Mouse (Mus musculus): Measurements from ENCODE around the gene Slc35f4. TPM values are rescaled to one million over a fixed set of nuclear protein-coding genes. Genes with fewer than 3 reads are reported as not detected.
A peak's percentile ranks its signal among the peaks of the same experiment; 100 is the strongest.

Gene Slc35f4
- total and polyA plus RNA-seq, 3 experiments: not detected

- no peak for TF ChIP-seq HCFC1 (IDR thresholded peaks at IDR 0.05; ENCODE audit: low read depth, low read length)
- no peak for DNase-seq (ENCODE audit: extremely low read depth)
- dilution Hi-C loops (cut with MboI; ENCODE audit: extremely low pct_ligation_motif_present, extremely low pct_unique_long_range_greater_than_20kb, low sequenced_read_pairs): no loop called here
- Histone ChIP-seq H3K4me3 (replicated peaks in 1 of 3; ENCODE audit: low read depth in 2 of 3, low read length in 2 of 3, poor library complexity in 1 of 3) (no peak overlapping the region), H3K36me3 (replicated peaks in 1 of 2; ENCODE audit: control insufficient read depth in 1 of 2, insufficient read depth in 1 of 2, low read length in 1 of 2) (no peaks in the 10 kb centered on the region), H3K9ac (ENCODE audit: insufficient read depth, low read depth) (no peak overlapping the region), H3K4me1 (ENCODE audit: control insufficient read depth in 1 of 2, insufficient read depth in 2 of 2) (no peaks in the 10 kb centered on the region), H3K27me3 (replicated peaks) (no peaks in the 10 kb centered on the region), H3K9me3 (replicated peaks; ENCODE audit: low read length) (no peaks in the 10 kb centered on the region), H3K4me2 (ENCODE audit: insufficient read depth, low read depth, poor library complexity, severe bottlenecking) (peak overlapping the region; percentile 13; the same call in 1 of the 2 replicates), H3K27ac (ENCODE audit: insufficient read depth, low read depth) (no peak overlapping the region), H3K79me2 (replicated peaks; ENCODE audit: control insufficient read depth, extremely low read depth, insufficient read depth, poor library complexity, severe bottlenecking) (no peaks in the 10 kb centered on the region)
- in situ Hi-C loops (cut with MboI; ENCODE audit: low pct_ligation_motif_present, low pct_unique_long_range_greater_than_20kb, low sequenced_read_pairs): no loop called here
Measured at GRCm38 (mm10) chr14:49277642-49278041, 248.2 kb downstream of the Slc35f4 start.

DNA sequence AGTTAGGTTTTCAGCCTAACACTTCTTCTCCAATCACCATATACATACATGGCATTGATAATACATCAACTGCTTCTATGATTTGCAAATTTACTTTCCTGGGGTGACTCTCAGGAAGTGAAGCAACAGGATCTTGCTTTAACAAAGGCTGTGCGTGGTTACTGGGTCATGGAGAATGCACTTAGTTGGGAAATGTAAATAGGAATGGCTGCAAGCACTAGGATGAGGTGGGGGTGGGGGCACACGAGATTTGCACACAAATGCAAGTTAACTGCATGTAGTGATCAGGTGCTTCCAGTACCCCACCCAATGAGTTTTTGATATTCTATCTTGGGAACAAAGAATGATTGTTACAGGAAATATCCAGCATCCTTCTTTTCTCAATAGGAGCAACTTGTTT lies 250.5 kb downstream of the Slc35f4 start:
- H3K4me2 ChIP-seq (ENCODE audit: insufficient read depth, low read depth, poor library complexity, severe bottlenecking): no peak overlapping the region
- no peak overlapping the region for H3K27ac ChIP-seq (ENCODE audit: insufficient read depth, low read depth)
- in situ Hi-C loops (cut with MboI; ENCODE audit: low pct_ligation_motif_present, low pct_unique_long_range_greater_than_20kb, low sequenced_read_pairs): no loop called here
- no peaks in the 10 kb centered on the region for H3K36me3 ChIP-seq (replicated peaks in 1 of 2; ENCODE audit: control insufficient read depth in 1 of 2, insufficient read depth in 1 of 2, low read length in 1 of 2)
- TF ChIP-seq KAT2A (IDR thresholded peaks at IDR 0.05; ENCODE audit: insufficient replicate concordance, low read length) (no peak), MEF2A (IDR thresholded peaks at IDR 0.05; ENCODE audit: borderline replicate concordance, low read depth, low read length) (no peak), ZKSCAN1 (IDR thresholded peaks at IDR 0.05; ENCODE audit: borderline replicate concordance, low read depth, low read length) (no peak), JUN (IDR thresholded peaks at IDR 0.05; ENCODE audit: insufficient read depth, low read depth, low read length) (no peak), MXI1 (IDR thresholded peaks at IDR 0.05; ENCODE audit: low read depth, low read length) (no peak), BHLHE40 (IDR thresholded peaks at IDR 0.05; ENCODE audit: low read depth, low read length) (no peak), E2F4 (IDR thresholded peaks at IDR 0.05; ENCODE audit: insufficient replicate concordance, low read depth, low read length) (no peak), USF2 (conservative IDR thresholded peaks at IDR 0.05; ENCODE audit: low read depth, low read length) (no peak), MAFK (IDR thresholded peaks at IDR 0.05; ENCODE audit: insufficient replicate concordance, low read length) (no peak), NRF1 (IDR thresholded peaks at IDR 0.05; ENCODE audit: low read depth, low read length) (no peak), GABPA (IDR thresholded peaks at IDR 0.05; ENCODE audit: insufficient replicate concordance, low read depth, low read length) (no peak), NELFE (IDR thresholded peaks at IDR 0.05; ENCODE audit: low read depth, low read length) (no peak), JUND (conservative IDR thresholded peaks at IDR 0.05; ENCODE audit: low read depth, low read length) (no peak), ETS1 (conservative IDR thresholded peaks at IDR 0.05; ENCODE audit: low read depth, low read length) (no peak), MYC (IDR thresholded peaks at IDR 0.05; ENCODE audit: low read depth, low read length) (no peak), MAZ (IDR thresholded peaks at IDR 0.05; ENCODE audit: low read depth, low read length) (no peak), CHD1 (IDR thresholded peaks at IDR 0.05; ENCODE audit: low read depth, low read length) (no peak), ZNF384 (IDR thresholded peaks at IDR 0.05; ENCODE audit: low read depth, low read length) (no peak)
- no peak for DNase-seq (ENCODE audit: extremely low read depth)
- no peak overlapping the region for H3K4me3 ChIP-seq (replicated peaks in 1 of 3; ENCODE audit: low read depth in 2 of 3, low read length in 2 of 3, poor library complexity in 1 of 3)
- no peaks in the 10 kb centered on the region for H3K79me2 ChIP-seq (replicated peaks; ENCODE audit: control insufficient read depth, extremely low read depth, insufficient read depth, poor library complexity, severe bottlenecking)
- H3K27me3 ChIP-seq (replicated peaks): no peaks in the 10 kb centered on the region
- H3K4me1 ChIP-seq (ENCODE audit: control insufficient read depth in 1 of 2, insufficient read depth in 2 of 2): no peaks in the 10 kb centered on the region
- H3K9me3 ChIP-seq (replicated peaks; ENCODE audit: low read length): no peaks in the 10 kb centered on the region
- dilution Hi-C loops (cut with MboI; ENCODE audit: extremely low pct_ligation_motif_present, extremely low pct_unique_long_range_greater_than_20kb, low sequenced_read_pairs): no loop called here
- no peak overlapping the region for H3K9ac ChIP-seq (ENCODE audit: insufficient read depth, low read depth)

All from CH12.LX (cell line).